Mouse (Mus musculus) ovary, postnatal 14 days (tissue): ENCODE data around the gene Eci2.
A peak's percentile ranks its signal among the peaks of the same experiment; 100 is the strongest.
"Not testable (repeated sequence)": the region's sequence is repeated elsewhere in the genome, so short reads cannot be mapped to it uniquely, and the experiment has no call there.

Source experiments
- DNase-seq: peaks from one replicate; pipeline ENCODE4 v3.0.0; 2022; ENCODE audit warnings: low spot score

Gene Eci2

DNA sequence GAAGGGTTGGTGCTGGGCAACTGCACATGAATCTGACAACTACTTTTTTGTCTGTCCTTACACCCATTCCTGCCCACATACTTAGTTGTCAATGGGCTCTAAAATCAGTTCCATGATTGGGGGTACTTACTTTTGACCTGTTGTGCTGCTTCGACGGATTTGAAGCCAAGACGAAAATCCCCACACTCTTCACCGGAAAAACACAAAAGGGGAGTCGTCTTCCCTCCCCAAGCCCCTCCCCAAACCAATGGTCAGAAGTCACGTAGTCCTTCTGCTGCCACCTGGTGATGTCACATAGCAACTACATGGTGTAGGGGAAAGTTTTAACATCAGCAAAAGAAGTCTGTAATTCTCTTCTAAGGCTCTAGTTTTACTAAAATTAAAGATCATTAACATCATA, at the start of gene Eci2:
Eci2 (minus strand) TSS at position 218 of the 400 bp plus-strand sequence.
- DNase-seq: peak; percentile 15

GRCm38 (mm10) chr13:35074862-35075261, 48.0 kb upstream of the Eci2 start:
- no peak for DNase-seq

GRCm38 (mm10) chr13:35070485-35071472, 43.9 kb upstream of the Eci2 start:
- no peak for DNase-seq

DNA sequence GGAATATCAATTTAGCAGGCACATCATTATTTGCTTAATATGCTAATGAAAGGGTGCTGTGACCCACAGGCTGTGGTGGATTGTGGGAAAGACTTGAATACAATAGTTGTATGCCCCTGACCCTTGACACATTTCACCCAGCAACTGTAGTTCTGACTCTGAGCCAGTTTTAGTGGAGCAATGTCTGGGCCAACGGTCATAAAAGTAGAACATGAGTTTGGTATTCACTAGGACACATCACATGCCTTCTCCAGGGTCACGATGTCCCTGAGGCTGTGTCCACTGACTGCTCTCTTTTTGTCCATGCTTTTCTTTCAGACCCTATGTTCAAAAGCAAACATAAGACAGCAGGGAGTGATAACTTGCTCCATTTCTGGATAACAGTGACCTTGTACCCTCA, 40.2 kb upstream of the Eci2 start:
- DNase-seq: no peak

GRCm38 (mm10) chr13:35066033-35066432, 39.1 kb upstream of the Eci2 start:
- no peak for DNase-seq

DNA sequence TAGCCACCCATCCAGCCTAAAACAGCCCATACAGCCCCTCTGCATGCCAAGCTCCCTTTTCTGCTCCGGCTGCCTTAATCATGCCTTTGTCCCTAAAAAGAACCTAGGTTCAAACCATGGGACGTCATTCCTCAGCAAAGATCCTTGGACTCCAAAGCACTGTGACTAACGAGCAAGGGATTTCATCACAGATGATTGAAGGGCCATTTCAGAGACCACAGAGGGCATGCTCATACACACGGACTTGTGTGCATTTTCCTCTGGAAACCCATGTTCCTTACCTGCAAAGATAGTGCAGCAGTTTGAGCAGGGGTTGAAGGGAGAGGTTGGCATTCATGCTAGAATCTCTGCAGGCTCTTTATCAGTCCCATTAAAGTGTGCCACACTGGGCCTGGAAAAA, 37.5 kb upstream of the Eci2 start:
- DNase-seq: no peak

DNA sequence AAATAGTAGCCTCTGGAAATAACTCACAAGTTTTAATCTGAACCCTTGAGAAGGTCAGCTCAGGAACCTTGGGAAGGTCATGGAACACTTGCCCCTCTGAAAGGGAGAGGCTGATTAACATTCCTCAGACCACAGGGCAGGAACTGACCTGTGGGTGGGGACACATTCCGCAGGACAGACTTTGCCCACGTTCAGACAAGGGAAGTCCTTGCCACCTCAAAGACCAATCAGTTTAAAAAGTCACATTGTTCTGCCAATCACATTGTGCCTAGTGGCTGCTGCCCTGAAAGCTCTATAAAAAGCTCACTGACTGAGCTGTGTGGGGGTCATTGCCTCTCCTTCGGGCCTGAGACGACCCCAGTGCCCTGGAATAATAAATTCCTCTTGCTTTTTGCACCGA, 31.2 kb upstream of the Eci2 start:
- DNase-seq: no peak

DNA sequence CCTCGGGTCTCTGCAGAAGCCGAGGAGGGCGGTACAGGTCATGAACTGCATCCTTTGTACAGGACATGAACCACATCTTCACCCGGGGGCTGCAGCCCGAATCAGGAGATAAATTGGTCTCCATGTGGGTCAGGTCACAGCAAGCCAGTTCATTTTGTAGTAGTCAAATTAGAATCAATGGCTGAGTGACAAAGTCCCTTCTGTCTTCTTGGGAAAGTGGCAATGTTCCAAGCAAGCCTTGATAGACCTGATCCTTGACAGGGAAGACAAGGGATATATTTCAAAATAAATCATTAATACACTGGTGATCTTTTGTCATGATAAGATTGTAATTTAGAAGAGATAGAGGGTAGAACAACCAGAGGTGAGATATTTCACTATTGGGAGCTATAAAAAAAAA, 9.6 kb upstream of the Eci2 start:
- DNase-seq: no peak

GRCm38 (mm10) chr13:35035731-35036130, 8.8 kb upstream of the Eci2 start:
- no peak for DNase-seq

GRCm38 (mm10) chr13:35033571-35033970, 6.7 kb upstream of the Eci2 start:
- DNase-seq: no peak

- DNase-seq: no peak
Observed at GRCm38 (mm10) chr13:35031684-35032082, 4.8 kb upstream of the Eci2 start.

- DNase-seq: no peak
Observed at GRCm38 (mm10) chr13:35030979-35031683, 4.2 kb upstream of the Eci2 start.

- DNase-seq: no peak
Observed at GRCm38 (mm10) chr13:35028365-35028764, 1.5 kb upstream of the Eci2 start.

DNA sequence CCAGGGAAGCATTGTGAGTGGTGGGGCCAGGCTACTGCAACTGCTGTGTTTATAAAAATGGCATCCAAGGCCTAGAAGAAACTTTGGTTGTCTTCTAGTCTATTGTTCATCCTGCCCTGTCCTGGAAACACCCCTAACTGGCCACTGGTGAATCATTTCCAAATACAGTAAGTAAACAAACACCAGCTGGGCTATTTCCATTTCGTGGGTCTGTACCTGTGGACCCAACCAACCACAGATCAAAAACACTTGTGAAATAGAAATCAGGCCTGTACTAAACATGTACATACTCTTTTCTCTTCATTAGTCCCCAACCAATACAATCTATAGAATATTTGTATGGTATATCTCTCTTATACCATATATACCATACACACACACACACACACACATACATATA, 3.5 kb downstream of the Eci2 start:
- DNase-seq: not testable (repeated sequence)

GRCm38 (mm10) chr13:35020383-35020782, 6.5 kb downstream of the Eci2 start:
- no peak for DNase-seq

DNA sequence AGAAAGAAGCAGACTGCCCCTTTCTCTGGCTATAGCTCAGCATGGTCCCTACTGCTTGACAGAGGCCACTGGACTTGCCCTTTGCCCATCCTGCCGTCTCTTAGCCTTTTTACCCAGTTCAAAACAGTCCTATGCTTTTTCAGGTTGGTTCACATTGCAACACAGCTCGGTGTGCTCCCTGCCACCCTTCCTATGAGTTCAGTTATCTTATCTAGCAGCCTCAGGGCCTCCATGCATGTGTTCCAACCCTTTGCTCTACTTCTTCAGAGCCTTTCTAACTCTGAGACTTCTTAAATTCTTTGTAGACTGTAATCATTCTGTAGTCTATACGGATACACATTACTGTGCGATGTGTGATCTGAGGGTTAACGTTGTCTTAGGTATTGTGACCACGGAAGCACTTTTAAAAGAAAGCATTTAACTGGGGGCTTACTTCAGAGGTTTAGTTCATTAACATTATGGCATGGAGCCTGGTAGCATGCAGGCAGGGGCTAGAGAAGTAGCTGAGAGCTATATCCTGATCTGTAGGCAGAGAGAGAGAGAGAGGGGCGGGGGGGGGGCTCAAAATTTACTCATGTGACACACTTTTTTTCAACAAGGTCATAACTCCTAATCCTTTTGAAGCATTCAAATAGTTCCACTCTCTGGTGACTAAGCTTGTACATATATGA, 7.9 kb downstream of the Eci2 start:
- DNase-seq: no peak

DNA sequence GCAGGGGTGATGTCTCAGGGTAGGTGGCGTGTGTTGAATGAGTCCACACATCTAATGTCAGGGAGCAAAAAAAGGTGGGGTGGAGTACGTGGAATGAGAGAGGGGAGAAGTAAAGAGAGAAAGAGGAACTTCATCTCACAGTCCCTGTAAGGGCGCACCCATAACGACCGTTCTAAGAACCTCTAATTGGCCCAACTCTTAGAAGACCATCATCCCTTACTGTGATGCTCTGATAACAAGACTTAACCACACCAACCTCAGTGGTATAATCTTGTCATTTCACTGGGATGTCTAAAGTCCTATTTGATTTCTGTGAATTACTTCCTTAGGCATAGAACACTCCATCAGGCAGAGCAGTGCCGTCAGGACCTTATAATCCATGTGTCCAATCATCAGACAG, 9.5 kb downstream of the Eci2 start:
- no peak for DNase-seq

DNA sequence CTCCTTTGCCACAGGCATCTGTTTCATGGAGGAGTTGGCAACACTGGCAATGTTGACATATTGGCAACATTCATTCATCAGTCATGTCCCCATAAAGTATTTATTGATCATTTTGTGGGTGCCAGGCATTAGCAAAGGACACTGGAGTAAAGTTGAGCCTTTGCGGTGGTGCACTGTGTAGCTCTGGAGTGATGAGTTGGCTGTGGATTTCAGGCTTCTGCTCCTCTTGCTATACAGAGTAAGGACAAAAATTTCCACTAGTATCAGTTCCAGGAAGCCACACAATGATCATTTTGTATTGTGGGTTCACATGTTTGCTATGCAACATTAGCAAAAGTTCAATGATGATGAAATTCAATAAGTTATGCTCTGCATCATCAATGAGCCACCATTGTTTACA, 10.8 kb downstream of the Eci2 start:
- no peak for DNase-seq

- DNase-seq: no peak
Observed at GRCm38 (mm10) chr13:34995925-34996324, 31.0 kb downstream of the Eci2 start.

DNA sequence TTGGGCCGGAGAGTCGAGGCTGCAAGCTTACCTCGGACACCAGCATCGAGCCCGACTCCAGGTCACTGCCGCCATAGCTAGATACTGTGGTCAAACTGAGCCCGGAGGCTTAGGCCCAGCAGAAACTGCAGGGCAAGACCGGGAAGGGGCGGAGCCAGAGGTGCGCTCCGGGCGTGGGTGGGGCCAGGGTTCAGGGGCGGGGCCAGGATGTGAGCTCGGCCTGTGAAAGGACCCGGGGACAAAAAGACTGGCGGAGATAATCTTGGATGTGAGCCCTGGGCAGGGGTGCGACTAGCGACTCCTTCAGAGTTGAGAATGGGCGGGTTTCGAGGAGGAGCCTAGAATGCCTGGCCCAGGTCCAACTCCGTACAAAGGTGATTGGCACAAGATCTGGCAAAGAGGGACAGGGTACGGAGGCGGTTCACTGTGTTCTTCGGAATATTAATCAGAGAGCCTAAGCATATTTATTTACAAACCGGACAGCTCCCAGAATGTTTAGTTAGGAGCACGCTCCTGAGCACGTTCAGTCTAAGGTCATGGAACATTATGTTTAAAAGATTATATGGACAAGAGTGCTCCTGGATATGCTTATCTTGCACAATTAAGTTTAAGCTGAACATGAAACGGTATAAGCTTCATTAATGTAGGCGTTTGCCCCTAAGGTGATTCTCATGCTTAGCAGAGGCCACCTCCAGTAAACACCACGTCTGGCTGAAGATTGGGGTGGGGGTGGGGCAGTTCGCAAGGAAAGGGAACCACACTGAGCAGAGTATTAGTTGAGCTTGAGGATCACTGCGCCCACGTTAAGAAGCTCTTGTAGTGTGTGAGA, 32.7 kb downstream of the Eci2 start:
- DNase-seq: peak; percentile 88

- peak; percentile 28 for DNase-seq
Observed at GRCm38 (mm10) chr13:34993595-34993982, 33.3 kb downstream of the Eci2 start.

DNA sequence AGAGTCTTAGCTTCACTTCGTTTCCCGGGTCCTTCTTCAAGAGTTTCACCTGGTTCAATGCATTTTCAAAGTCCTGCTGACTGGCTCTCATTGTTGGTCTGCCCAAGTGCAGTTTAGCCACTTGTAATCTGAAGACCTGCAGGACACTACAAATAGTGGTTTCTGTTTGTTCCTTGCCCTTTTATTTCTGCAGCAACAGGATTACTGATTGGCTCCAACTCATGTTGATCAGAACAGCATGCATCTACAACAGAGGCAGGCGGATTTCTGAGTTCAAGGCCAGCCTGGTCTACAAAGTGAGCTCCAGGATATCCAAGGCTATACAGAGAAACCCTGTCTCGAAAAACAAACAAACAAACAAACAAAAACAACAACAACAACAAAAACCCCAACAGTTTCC, 33.8 kb downstream of the Eci2 start:
- DNase-seq: no peak
